Comparison of ENCODE assay signal across 8 mouse cellular contexts in the genomic region with DNA sequence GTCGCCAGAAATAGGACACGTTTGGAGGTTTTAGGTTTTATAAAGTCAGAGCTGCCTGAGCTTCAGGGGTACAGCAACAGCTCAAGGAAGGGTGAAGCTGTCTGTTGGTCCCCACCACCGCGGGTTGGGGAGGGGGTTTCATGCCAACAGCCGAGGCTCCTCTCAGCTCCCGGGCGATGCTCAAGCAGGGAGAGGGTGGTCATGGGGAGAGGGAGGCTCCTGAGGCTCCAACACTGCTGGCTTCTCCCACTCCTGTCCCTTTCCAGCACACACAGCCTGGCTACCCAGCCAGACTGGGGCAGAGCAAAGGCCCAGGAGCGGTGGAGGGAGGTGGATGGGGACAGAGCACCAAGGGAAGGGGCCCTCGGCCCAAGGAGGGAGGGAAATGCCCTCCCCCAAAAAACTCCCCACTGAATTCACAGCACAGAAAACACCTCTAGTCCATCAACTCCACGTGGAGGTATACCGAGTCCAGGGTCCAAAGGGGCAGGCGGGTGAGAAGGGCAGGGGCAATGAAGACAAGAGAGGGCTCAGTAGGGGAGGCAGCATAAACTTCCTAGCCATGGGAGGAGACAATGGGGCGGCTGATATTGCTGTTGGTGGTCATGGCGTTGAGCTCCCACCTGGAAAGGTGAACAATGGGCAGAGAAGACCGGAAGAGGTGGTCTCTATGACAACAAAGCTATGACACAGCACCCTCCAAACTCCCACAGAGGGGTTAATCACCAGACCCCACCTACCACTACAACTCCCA. TPM values are rescaled to one million over a fixed set of nuclear protein-coding genes. Genes with fewer than 3 reads are reported as not detected.
DNase-seq lines count a peak whose midpoint lies in the region; ATAC-seq and TF ChIP-seq lines count a peak whose summit lies in the region.

No protein-coding gene starts in this region.

- no peak for DNase-seq in heart, postnatal 36 days
- no peak for DNase-seq in hindbrain, embryonic 14.5 days (ENCODE audit: low spot score)
- no peak for DNase-seq in midbrain, embryonic 14.5 days
- no peak for DNase-seq in retina, embryonic 14.5 days (ENCODE audit: low spot score)
- no peak for DNase-seq in B cell, adult 2 months
- no peak for DNase-seq in gastrocnemius, adult 18-20 months (ENCODE audit: low spot score)

- peak overlapping the region; percentile 85 for H3K4me3 ChIP-seq in heart, embryonic 15.5 days
- H3K4me3 ChIP-seq in bone marrow, adult 2 months (replicated peaks; ENCODE audit: control insufficient read depth, low read depth, low read length): peak overlapping the region; percentile 79
- peak overlapping the region; percentile 80 for H3K4me3 ChIP-seq in hindbrain, embryonic 14.5 days (replicated peaks; ENCODE audit: low read length)
- peak overlapping the region; percentile 79 for H3K4me3 ChIP-seq in midbrain, embryonic 14.5 days (replicated peaks; ENCODE audit: low read depth, low read length)

- no peak for TF ChIP-seq POLR2A in bone marrow, adult 2 months (IDR thresholded peaks at IDR 0.05; ENCODE audit: borderline replicate concordance, control insufficient read depth, low read depth, low read length)

- intact Hi-C loops in heart, postnatal 36 days (cut with DNase I): loop anchor here (2.0 kb wide), 1 partner anchor 24 kb away; a partner anchor contains a TSS

- no peaks in the 10 kb centered on the region for H3K27me3 ChIP-seq in heart, embryonic 15.5 days
- H3K27me3 ChIP-seq in hindbrain, embryonic 14.5 days (ENCODE audit: control insufficient read depth, insufficient read depth, low read length): no peaks in the 10 kb centered on the region
- H3K27me3 ChIP-seq in midbrain, embryonic 14.5 days (ENCODE audit: control insufficient read depth, insufficient read depth, low read length): no peaks in the 10 kb centered on the region

- ATAC-seq in heart, embryonic 15.5 days (replicated peaks; ENCODE audit: insufficient number of reproducible peaks, insufficient read depth, low FRiP score, low read depth): peak; percentile 3; the same call in 1 of the 2 replicates
- ATAC-seq in hindbrain, embryonic 14.5 days (ENCODE audit: low FRiP score): peak; percentile 17; the same call in 1 of the 2 replicates
- peak; percentile 39 for ATAC-seq in midbrain, embryonic 14.5 days (ENCODE audit: low FRiP score, low TSS enrichment)

- H3K9ac ChIP-seq in heart, embryonic 15.5 days: peak overlapping the region; percentile 85
- H3K9ac ChIP-seq in hindbrain, embryonic 14.5 days: peak overlapping the region; percentile 69
- H3K9ac ChIP-seq in midbrain, embryonic 14.5 days (replicated peaks; ENCODE audit: low read length): peak overlapping the region; percentile 64; the same call in 1 of the 2 replicates

- TF ChIP-seq CTCF in bone marrow, adult 2 months (IDR thresholded peaks at IDR 0.05; ENCODE audit: control insufficient read depth, insufficient read depth, low read length): no peak

- peak overlapping the region; percentile 83 for H3K27ac ChIP-seq in heart, embryonic 15.5 days
- peak overlapping the region; percentile 63 for H3K27ac ChIP-seq in bone marrow, adult 2 months (ENCODE audit: control insufficient read depth, insufficient read depth, low read depth, low read length, poor library complexity)
- H3K27ac ChIP-seq in hindbrain, embryonic 14.5 days: peak overlapping the region; percentile 43; the same call in 1 of the 2 replicates
- peak overlapping the region; percentile 67 for H3K27ac ChIP-seq in midbrain, embryonic 14.5 days (replicated peaks; ENCODE audit: low read depth, low read length)

- 20% methylated on average over 15 of the region's 15 CpGs for WGBS in heart, embryonic 15.5 days
- 36% methylated on average over 15 of the region's 15 CpGs for WGBS in bone marrow, adult 2 months
- 19% methylated on average over 15 of the region's 15 CpGs for WGBS in hindbrain, embryonic 14.5 days
- WGBS in midbrain, embryonic 14.5 days: 16% methylated on average over 15 of the region's 15 CpGs

- H3K9me3 ChIP-seq in heart, embryonic 15.5 days (replicated peaks): no peaks in the 10 kb centered on the region
- no peaks in the 10 kb centered on the region for H3K9me3 ChIP-seq in hindbrain, embryonic 14.5 days (ENCODE audit: control insufficient read depth, low read length)
- no peaks in the 10 kb centered on the region for H3K9me3 ChIP-seq in midbrain, embryonic 14.5 days (ENCODE audit: control insufficient read depth, low read length)

- peaks cover 43% of the 10 kb centered on the region for H3K4me1 ChIP-seq in heart, embryonic 15.5 days (replicated peaks)
- H3K4me1 ChIP-seq in bone marrow, adult 2 months (ENCODE audit: control insufficient read depth, insufficient read depth, low read length): peaks cover 1% of the 10 kb centered on the region; the same call in 1 of the 2 replicates
- H3K4me1 ChIP-seq in hindbrain, embryonic 14.5 days (replicated peaks; ENCODE audit: control insufficient read depth, insufficient read depth, low read length): peaks cover 20% of the 10 kb centered on the region
- H3K4me1 ChIP-seq in midbrain, embryonic 14.5 days (ENCODE audit: control insufficient read depth, insufficient read depth, low read length): peaks cover 26% of the 10 kb centered on the region

- H3K36me3 ChIP-seq in heart, embryonic 15.5 days: peaks cover 42% of the 10 kb centered on the region
- peaks cover 51% of the 10 kb centered on the region for H3K36me3 ChIP-seq in hindbrain, embryonic 14.5 days (replicated peaks; ENCODE audit: control insufficient read depth, insufficient read depth)
- H3K36me3 ChIP-seq in midbrain, embryonic 14.5 days (ENCODE audit: control insufficient read depth, insufficient read depth, low read length): peaks cover 50% of the 10 kb centered on the region

- peak overlapping the region; percentile 85 for H3K4me2 ChIP-seq in heart, embryonic 15.5 days
- peak overlapping the region; percentile 88 for H3K4me2 ChIP-seq in hindbrain, embryonic 14.5 days (replicated peaks)
- H3K4me2 ChIP-seq in midbrain, embryonic 14.5 days (ENCODE audit: low read length): peak overlapping the region; percentile 94

RNA-seq across cellular contexts. Expression of a gene that starts 0.6 kb away (rescaled TPM):
- polyA plus RNA-seq in heart, embryonic 15.5 days (2015; fragmentation: Nextera tagmentation; extraction: Ambion mirVana): 33.2 and 39.7 TPM in 2 replicates
- total RNA-seq in heart, postnatal 36 days (2021): 10 to 100 TPM in 1 of 2 experiments, 1 to 10 TPM in 1; 9.5 to 10.7 TPM
- polyA plus RNA-seq in bone marrow, adult 2 months (2011; ENCODE audit: insufficient read depth, insufficient read length, low replicate concordance, missing spikeins): 10.3 and 23.3 TPM in 2 replicates
- polyA plus RNA-seq in hindbrain, embryonic 14.5 days (2014; fragmentation: Nextera tagmentation; extraction: Ambion mirVana): 41.6 and 44.7 TPM in 2 replicates
- 35.3 and 40.5 TPM in 2 replicates for polyA plus RNA-seq in midbrain, embryonic 14.5 days (2014; fragmentation: Nextera tagmentation; extraction: Ambion mirVana)
- total RNA-seq in gastrocnemius, adult 18-20 months (2021): 10 to 100 TPM in 1 of 2 experiments, 1 to 10 TPM in 1; 8.4 to 11.8 TPM

RNA-seq across cellular contexts. Expression of a gene that starts 3.9 kb away (rescaled TPM):
- polyA plus RNA-seq in heart, embryonic 15.5 days (2015; fragmentation: Nextera tagmentation; extraction: Ambion mirVana): 105 and 113 TPM in 2 replicates
- 10 to 100 TPM; 48.0 to 49.3 TPM for total RNA-seq in heart, postnatal 36 days (2021)
- polyA plus RNA-seq in bone marrow, adult 2 months (2011; ENCODE audit: insufficient read depth, insufficient read length, low replicate concordance, missing spikeins): 31.5 and 53.0 TPM in 2 replicates
- polyA plus RNA-seq in hindbrain, embryonic 14.5 days (2014; fragmentation: Nextera tagmentation; extraction: Ambion mirVana): 279 and 280 TPM in 2 replicates
- polyA plus RNA-seq in midbrain, embryonic 14.5 days (2014; fragmentation: Nextera tagmentation; extraction: Ambion mirVana): 240 and 297 TPM in 2 replicates
- 10 to 100 TPM; 41.3 to 48.6 TPM for total RNA-seq in gastrocnemius, adult 18-20 months (2021)

RNA-seq across cellular contexts. Expression of a gene that starts 6.0 kb away (rescaled TPM):
- polyA plus RNA-seq in heart, embryonic 15.5 days (2015; fragmentation: Nextera tagmentation; extraction: Ambion mirVana): 153 and 163 TPM in 2 replicates
- total RNA-seq in heart, postnatal 36 days (2021): 10 to 100 TPM; 85.5 to 87.7 TPM
- polyA plus RNA-seq in bone marrow, adult 2 months (2011; ENCODE audit: insufficient read depth, insufficient read length, low replicate concordance, missing spikeins): 37.6 and 41.7 TPM in 2 replicates
- 154 and 155 TPM in 2 replicates for polyA plus RNA-seq in hindbrain, embryonic 14.5 days (2014; fragmentation: Nextera tagmentation; extraction: Ambion mirVana)
- polyA plus RNA-seq in midbrain, embryonic 14.5 days (2014; fragmentation: Nextera tagmentation; extraction: Ambion mirVana): 141 and 150 TPM in 2 replicates
- 10 to 100 TPM; 64.7 to 90.2 TPM for total RNA-seq in gastrocnemius, adult 18-20 months (2021)

RNA-seq across cellular contexts. Expression of a gene that starts 24.6 kb away (rescaled TPM):
- polyA plus RNA-seq in heart, embryonic 15.5 days (2015; fragmentation: Nextera tagmentation; extraction: Ambion mirVana): 32.8 and 44.9 TPM in 2 replicates
- 10 to 100 TPM; 20.7 to 23.8 TPM for total RNA-seq in heart, postnatal 36 days (2021)
- polyA plus RNA-seq in bone marrow, adult 2 months (2011; ENCODE audit: insufficient read depth, insufficient read length, low replicate concordance, missing spikeins): 9.1 and 12.5 TPM in 2 replicates
- polyA plus RNA-seq in hindbrain, embryonic 14.5 days (2014; fragmentation: Nextera tagmentation; extraction: Ambion mirVana): 29.7 and 30.2 TPM in 2 replicates
- polyA plus RNA-seq in midbrain, embryonic 14.5 days (2014; fragmentation: Nextera tagmentation; extraction: Ambion mirVana): 32.3 and 32.9 TPM in 2 replicates
- total RNA-seq in gastrocnemius, adult 18-20 months (2021): 1 to 10 TPM; 3.4 to 4.1 TPM

RNA-seq across cellular contexts. Expression of a gene that starts 28.7 kb away (rescaled TPM):
- polyA plus RNA-seq in heart, embryonic 15.5 days (2015; fragmentation: Nextera tagmentation; extraction: Ambion mirVana): 94.3 and 102 TPM in 2 replicates
- total RNA-seq in heart, postnatal 36 days (2021): 100 to 1,000 TPM; 130 to 134 TPM
- 49.3 and 50.2 TPM in 2 replicates for polyA plus RNA-seq in bone marrow, adult 2 months (2011; ENCODE audit: insufficient read depth, insufficient read length, low replicate concordance, missing spikeins)
- polyA plus RNA-seq in hindbrain, embryonic 14.5 days (2014; fragmentation: Nextera tagmentation; extraction: Ambion mirVana): 66.5 and 71.2 TPM in 2 replicates
- polyA plus RNA-seq in midbrain, embryonic 14.5 days (2014; fragmentation: Nextera tagmentation; extraction: Ambion mirVana): 73.2 and 78.0 TPM in 2 replicates
- 100 to 1,000 TPM; 104 TPM for total RNA-seq in gastrocnemius, adult 18-20 months (2021)
